Mouse (Mus musculus) megakaryocyte, embryonic 14.5 days (primary cell): ENCODE measurements at regions not wholly inside any gene's neighbourhood (a gene's known extent, or its start where the extent isn't known, plus 50 kb on each side); places are given as distances from the start of the nearest gene placed in this dataset.

Experiments used
- H3K27me3 ChIP-seq: replicated peaks from 2 replicates; pipeline ENCODE3; 2012; ENCODE audit warnings: inconsistent platforms
- H3K36me3 ChIP-seq: replicated peaks from 2 replicates; pipeline ENCODE3; 2012; ENCODE audit warnings: low read length, inconsistent platforms, mixed read lengths
- H3K4me1 ChIP-seq: 2 replicates; pipeline ENCODE4 v1.6.1; 2012; ENCODE audit warnings: inconsistent platforms
- H3K4me3 ChIP-seq: replicated peaks from 2 replicates; pipeline ENCODE3; 2012; ENCODE audit warnings: moderate library complexity, mild to moderate bottlenecking, inconsistent platforms
- H3K9me3 ChIP-seq: 2 replicates; pipeline ENCODE4 v1.6.1; 2012; ENCODE audit warnings: inconsistent platforms
- FLI1 ChIP-seq: IDR thresholded peaks from 2 replicates; pipeline ENCODE4 v1.6.1; 2012; ENCODE audit warnings: low read length, inconsistent platforms, mixed read lengths
- GATA1 ChIP-seq: IDR thresholded peaks from 3 replicates; pipeline ENCODE4 v1.6.1; 2012; ENCODE audit warnings: mixed read lengths, low read length, inconsistent platforms, borderline replicate concordance

- H3K36me3 ChIP-seq = no peaks in the 10 kb centered on the region
- H3K27me3 ChIP-seq = no peaks in the 10 kb centered on the region
- no peak for TF ChIP-seq FLI1
- no peak for TF ChIP-seq GATA1
- H3K4me1 ChIP-seq = no peaks in the 10 kb centered on the region
- peaks cover 34% of the 10 kb centered on the region for H3K9me3 ChIP-seq
- H3K4me3 ChIP-seq = no peak overlapping the region
Observed at GRCm38 (mm10) chr2:159755541-159756011, 578.4 kb downstream of the Gm826 start.

- peaks cover 25% of the 10 kb centered on the region for H3K9me3 ChIP-seq
- no peaks in the 10 kb centered on the region for H3K4me1 ChIP-seq
- H3K27me3 ChIP-seq = no peaks in the 10 kb centered on the region
- TF ChIP-seq FLI1 = no peak
- TF ChIP-seq GATA1 = no peak
- H3K4me3 ChIP-seq = no peak overlapping the region
- H3K36me3 ChIP-seq = no peaks in the 10 kb centered on the region
Observed at GRCm38 (mm10) chr2:159760806-159761205, 573.2 kb downstream of the Gm826 start.

- Histone ChIP-seq H3K9me3 (peaks cover 13% of the 10 kb centered on the region; the same call in 1 of the 2 replicates), H3K4me3 (no peak overlapping the region), H3K27me3 (no peaks in the 10 kb centered on the region), H3K36me3 (no peaks in the 10 kb centered on the region), H3K4me1 (no peaks in the 10 kb centered on the region)
- TF ChIP-seq FLI1 = no peak
- TF ChIP-seq GATA1 = no peak
Observed at GRCm38 (mm10) chr2:159763115-159763514, 570.8 kb downstream of the Gm826 start.
